11 mouse cellular contexts compared by ENCODE assay signal in the genomic region with DNA sequence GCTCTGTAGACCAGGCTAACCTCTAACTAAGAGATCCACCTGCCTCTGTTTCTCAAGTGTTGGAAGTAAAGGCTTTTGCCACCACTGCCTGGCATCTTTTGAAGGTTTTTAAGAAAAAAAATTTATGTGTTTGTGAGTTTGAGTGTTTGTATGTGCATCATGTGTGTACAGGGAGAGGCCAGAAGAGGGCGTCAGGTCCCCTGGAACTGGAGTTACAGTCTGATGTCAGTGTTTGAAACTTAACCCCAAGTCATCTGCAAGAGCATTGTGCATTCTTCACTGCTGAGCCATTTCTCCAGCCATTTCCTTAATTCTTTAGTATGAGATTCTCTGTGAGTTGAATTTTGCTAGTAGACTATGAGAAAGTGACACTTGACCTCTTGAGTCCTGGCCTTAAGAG. TPM values are rescaled to one million over a fixed set of nuclear protein-coding genes. Genes with fewer than 3 reads are reported as not detected.
DNase-seq lines count a peak whose midpoint lies in the region; ATAC-seq and TF ChIP-seq lines count a peak whose summit lies in the region.
"Had no signal": no experiment of that assay in that cellular context is flagged by ENCODE, and none has a peak within 500 bp of the region (broad histone marks: within the 10 kb centered on the region; RNA-seq: fewer than 3 reads in every experiment).

No protein-coding gene starts in this region.

- H3K4me3 ChIP-seq in cerebellum, adult 2 months (replicated peaks; ENCODE audit: insufficient read depth, low read depth, low read length) = no peak overlapping the region
- no peak overlapping the region for H3K4me3 ChIP-seq in lung, embryonic 14.5 days (ENCODE audit: low read depth, low read length)
- H3K4me3 ChIP-seq in bone marrow, adult 2 months (replicated peaks; ENCODE audit: control insufficient read depth, low read depth, low read length) = no peak overlapping the region
- no peak overlapping the region for H3K4me3 ChIP-seq in forebrain, embryonic 14.5 days (ENCODE audit: low read depth, low read length)
- H3K4me3 ChIP-seq: heart, embryonic 13.5 days; neural tube, embryonic 13.5 days had no signal

- no peaks in the 10 kb centered on the region for H3K27me3 ChIP-seq in cerebellum, adult 2 months (ENCODE audit: control insufficient read depth, insufficient read depth, low read length)
- H3K27me3 ChIP-seq in lung, embryonic 14.5 days (ENCODE audit: insufficient read depth, low read length) = no peaks in the 10 kb centered on the region
- H3K27me3 ChIP-seq in forebrain, embryonic 14.5 days (replicated peaks; ENCODE audit: control insufficient read depth, insufficient read depth, low read length) = no peaks in the 10 kb centered on the region
- H3K27me3 ChIP-seq: heart, embryonic 13.5 days; neural tube, embryonic 13.5 days had no signal

- no peaks in the 10 kb centered on the region for H3K36me3 ChIP-seq in lung, embryonic 14.5 days (ENCODE audit: insufficient read depth)
- H3K36me3 ChIP-seq in forebrain, embryonic 14.5 days (ENCODE audit: control insufficient read depth, insufficient read depth, low read length) = no peaks in the 10 kb centered on the region

- H3K9me3 ChIP-seq in lung, embryonic 14.5 days (ENCODE audit: low read depth, low read length) = no peaks in the 10 kb centered on the region
- H3K9me3 ChIP-seq in forebrain, embryonic 14.5 days (replicated peaks; ENCODE audit: control insufficient read depth, low read length) = no peaks in the 10 kb centered on the region
- H3K9me3 ChIP-seq: heart, embryonic 13.5 days; neural tube, embryonic 13.5 days had no signal

- TF ChIP-seq POLR2A in cerebellum, adult 2 months (IDR thresholded peaks at IDR 0.05; ENCODE audit: borderline replicate concordance, insufficient read depth, low read length) = no peak
- no peak for TF ChIP-seq POLR2A in bone marrow, adult 2 months (IDR thresholded peaks at IDR 0.05; ENCODE audit: borderline replicate concordance, control insufficient read depth, low read depth, low read length)

- 91% methylated on average over 1 of the region's 1 CpGs for WGBS in cerebellum, adult 2 months
- 80% methylated on average over 1 of the region's 1 CpGs for WGBS in lung, embryonic 14.5 days
- WGBS in bone marrow, adult 2 months = 64% methylated on average over 1 of the region's 1 CpGs
- 56% methylated on average over 1 of the region's 1 CpGs for WGBS in forebrain, embryonic 14.5 days

- intact Hi-C loops in left cerebral cortex, postnatal 36 days (cut with DNase I) = no loop called here

- no peak overlapping the region for H3K27ac ChIP-seq in cerebellum, adult 2 months (ENCODE audit: insufficient read depth, low read length)
- H3K27ac ChIP-seq in lung, embryonic 14.5 days (ENCODE audit: low read depth) = no peak overlapping the region
- no peak overlapping the region for H3K27ac ChIP-seq in bone marrow, adult 2 months (ENCODE audit: control insufficient read depth, insufficient read depth, low read depth, low read length, poor library complexity)
- no peak overlapping the region for H3K27ac ChIP-seq in forebrain, embryonic 14.5 days (ENCODE audit: low read depth, low read length)
- H3K27ac ChIP-seq: heart, embryonic 13.5 days; neural tube, embryonic 13.5 days had no signal

- ATAC-seq in lung, embryonic 14.5 days (ENCODE audit: insufficient read depth) = no peak
- no peak for ATAC-seq in forebrain, embryonic 14.5 days

- DNase-seq in cerebellum, adult 2 months = no peak
- DNase-seq in cerebellum, adult 9-11 months = no peak
- DNase-seq in lung, embryonic 14.5 days = no peak
- DNase-seq in lung, postnatal 25 days (ENCODE audit: low spot score) = no peak
- DNase-seq in thymus, postnatal 36 days = peak; percentile 10 to 20
- no peak for DNase-seq in forebrain, embryonic 14.5 days (ENCODE audit: low spot score)
- DNase-seq in left cerebral cortex, postnatal 36 days (ENCODE audit: low spot score in 2 of 2) = no peak
- DNase-seq: layer of hippocampus, postnatal 36 days had no signal

- H3K9ac ChIP-seq in lung, embryonic 14.5 days = no peak overlapping the region
- H3K9ac ChIP-seq in forebrain, embryonic 14.5 days (ENCODE audit: low read length) = no peak overlapping the region
- H3K9ac ChIP-seq: heart, embryonic 13.5 days; neural tube, embryonic 13.5 days had no signal

- H3K4me2 ChIP-seq in lung, embryonic 14.5 days = no peak overlapping the region
- no peak overlapping the region for H3K4me2 ChIP-seq in forebrain, embryonic 14.5 days (ENCODE audit: low read length)
- H3K4me2 ChIP-seq: heart, embryonic 13.5 days; neural tube, embryonic 13.5 days had no signal

- H3K4me1 ChIP-seq in cerebellum, adult 2 months (ENCODE audit: control insufficient read depth, insufficient read depth, low read length) = no peaks in the 10 kb centered on the region
- H3K4me1 ChIP-seq in lung, embryonic 14.5 days (ENCODE audit: insufficient read depth) = no peaks in the 10 kb centered on the region
- H3K4me1 ChIP-seq in bone marrow, adult 2 months (ENCODE audit: control insufficient read depth, insufficient read depth, low read length) = peaks cover 4% of the 10 kb centered on the region
- H3K4me1 ChIP-seq in forebrain, embryonic 14.5 days (ENCODE audit: control insufficient read depth, insufficient read depth, low read length) = no peaks in the 10 kb centered on the region
- H3K4me1 ChIP-seq: neural tube, embryonic 13.5 days had no signal

- TF ChIP-seq CTCF in cerebellum, adult 2 months (IDR thresholded peaks at IDR 0.05; ENCODE audit: borderline replicate concordance, insufficient read depth, low read depth, low read length) = peak; percentile 31; the same call in 1 of the 2 replicates
- 0 out of 2 replicates have a peak, but pooled peaks have one; percentile 7 for TF ChIP-seq CTCF in lung, embryonic 14.5 days (IDR thresholded peaks at IDR 0.05; ENCODE audit: low read depth)
- TF ChIP-seq CTCF in bone marrow, adult 2 months (IDR thresholded peaks at IDR 0.05; ENCODE audit: control insufficient read depth, insufficient read depth, low read length) = peak; percentile 56

RNA-seq across cellular contexts. Expression of a gene that starts 11.9 kb away (rescaled TPM):
- 42.8 and 43.5 TPM in 2 replicates for polyA plus RNA-seq in cerebellum, adult 2 months (2012; rRNA removed)
- polyA plus RNA-seq in lung, embryonic 14.5 days (2014; fragmentation: Nextera tagmentation; extraction: Ambion mirVana) = 39.2 and 43.9 TPM in 2 replicates
- polyA plus RNA-seq in bone marrow, adult 2 months (2011; ENCODE audit: insufficient read depth, insufficient read length, low replicate concordance, missing spikeins) = 18.5 and 25.9 TPM in 2 replicates
- 32.3 TPM in 2 replicates for polyA plus RNA-seq in forebrain, embryonic 14.5 days (2014; fragmentation: Nextera tagmentation; extraction: Ambion mirVana)
- 10 to 100 TPM; 37.5 to 48.5 TPM for total RNA-seq in left cerebral cortex, postnatal 36 days (2021)

RNA-seq across cellular contexts. Expression of a gene that starts 12.0 kb away (rescaled TPM):
- polyA plus RNA-seq in cerebellum, adult 2 months (2012; rRNA removed) = 4.2 and 4.4 TPM in 2 replicates
- polyA plus RNA-seq in lung, embryonic 14.5 days (2014; fragmentation: Nextera tagmentation; extraction: Ambion mirVana) = 2.7 and 3.5 TPM in 2 replicates
- 5.0 and 9.6 TPM in 2 replicates for polyA plus RNA-seq in bone marrow, adult 2 months (2011; ENCODE audit: insufficient read depth, insufficient read length, low replicate concordance, missing spikeins)
- 1.9 and 2.1 TPM in 2 replicates for polyA plus RNA-seq in forebrain, embryonic 14.5 days (2014; fragmentation: Nextera tagmentation; extraction: Ambion mirVana)
- 1 to 10 TPM; 3.0 to 3.4 TPM for total RNA-seq in left cerebral cortex, postnatal 36 days (2021)

Comparison
In these comparisons a context has a peak if more than half of its experiments do, and no peak if none do; other contexts are left out.
1. DNase-seq: peak in thymus, postnatal 36 days (2 of 2); none in cerebellum, adult 2 months (0 of 2), cerebellum, adult 9-11 months (single experiment), lung, embryonic 14.5 days (single experiment), lung, postnatal 25 days (single experiment), forebrain, embryonic 14.5 days (single experiment) and left cerebral cortex, postnatal 36 days (0 of 2).
2. Peak in every context shown above with its lines, with median percentiles within 50 percentile points of each other: CTCF ChIP-seq.